Mouse (Mus musculus): ENCODE measurements around the gene Dtx1.
A peak's percentile ranks its signal among the peaks of the same experiment; 100 is the strongest.

Gene Dtx1

DNA sequence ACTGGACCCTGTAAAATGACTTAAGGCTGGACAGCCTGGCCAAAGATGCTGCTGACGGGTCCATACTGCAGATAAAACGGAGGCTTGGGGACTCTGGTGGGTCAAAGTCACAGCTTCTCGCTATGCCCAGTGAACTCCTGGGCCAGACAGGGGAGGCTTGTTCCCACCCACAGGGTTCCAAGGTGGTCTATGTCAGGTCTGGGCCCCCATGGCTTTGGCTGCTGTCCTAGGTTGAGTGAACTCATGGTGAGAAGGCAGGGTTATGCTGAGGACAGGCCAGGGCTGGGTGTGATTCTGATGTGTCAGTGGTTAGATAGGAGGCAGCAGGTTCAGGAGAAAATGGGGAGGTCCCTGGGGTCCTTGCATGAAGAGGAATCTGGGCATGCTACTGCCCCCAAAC is 8.1 kb downstream of the Dtx1 start:
- DNase-seq (ENCODE audit: low spot score): no peak

DNA sequence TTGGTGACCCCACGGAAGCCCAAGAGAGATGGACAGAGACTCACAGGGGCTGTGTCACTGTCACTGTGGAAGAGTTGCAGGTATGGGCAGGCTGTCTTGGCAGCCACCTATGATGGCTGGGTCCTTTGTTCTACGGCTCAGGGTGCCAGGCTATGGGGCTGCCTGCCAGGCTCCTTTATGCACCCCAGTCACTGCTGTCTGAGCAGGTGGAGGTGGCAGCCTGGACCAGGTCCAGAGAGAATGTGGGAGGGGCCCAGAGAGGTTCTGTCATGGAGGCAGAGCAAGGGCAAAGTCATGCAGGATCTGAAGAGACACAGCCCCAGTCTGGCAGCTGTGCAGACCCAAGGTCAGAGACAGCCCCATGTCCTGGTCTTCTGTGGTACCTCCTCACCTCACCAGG is 8.8 kb downstream of the Dtx1 start:
- no peak for DNase-seq (ENCODE audit: low spot score)

GRCm38 (mm10) chr5:120702421-120702820 is 9.3 kb downstream of the Dtx1 start:
- no peak for DNase-seq (ENCODE audit: low spot score)

- no peak for DNase-seq (ENCODE audit: low spot score)
Measured at GRCm38 (mm10) chr5:120700996-120701790, 10.5 kb downstream of the Dtx1 start.

DNA sequence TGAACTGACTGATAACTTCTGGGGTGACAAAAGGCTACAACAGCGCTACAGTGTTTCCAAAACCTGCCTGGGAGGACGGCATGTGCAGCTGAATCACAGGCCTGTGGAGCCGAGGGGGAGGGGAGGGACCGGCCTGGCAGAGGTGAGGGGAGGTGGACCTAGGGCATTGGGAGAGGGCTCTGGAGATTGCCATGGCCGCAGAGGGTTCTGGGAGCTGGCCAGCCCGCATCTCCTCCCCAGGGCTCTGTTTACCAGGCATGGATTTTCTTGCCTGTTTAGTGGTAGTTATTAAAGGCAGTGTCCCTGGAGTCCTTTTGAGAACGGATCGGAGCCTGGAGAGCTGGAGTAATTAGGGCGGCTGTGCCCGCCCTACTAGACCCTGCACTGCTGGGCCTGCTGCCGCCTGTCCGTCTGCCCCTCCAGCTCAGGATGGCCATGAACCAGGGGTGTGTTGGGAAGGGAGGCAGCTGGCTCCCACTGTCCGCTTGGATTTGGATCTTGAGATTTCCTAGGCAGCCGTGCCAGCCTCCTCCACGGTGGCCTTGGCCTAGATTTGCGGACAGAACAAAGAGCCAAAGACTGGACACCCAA is 12.8 kb downstream of the Dtx1 start:
- DNase-seq (ENCODE audit: low spot score): no peak

DNA sequence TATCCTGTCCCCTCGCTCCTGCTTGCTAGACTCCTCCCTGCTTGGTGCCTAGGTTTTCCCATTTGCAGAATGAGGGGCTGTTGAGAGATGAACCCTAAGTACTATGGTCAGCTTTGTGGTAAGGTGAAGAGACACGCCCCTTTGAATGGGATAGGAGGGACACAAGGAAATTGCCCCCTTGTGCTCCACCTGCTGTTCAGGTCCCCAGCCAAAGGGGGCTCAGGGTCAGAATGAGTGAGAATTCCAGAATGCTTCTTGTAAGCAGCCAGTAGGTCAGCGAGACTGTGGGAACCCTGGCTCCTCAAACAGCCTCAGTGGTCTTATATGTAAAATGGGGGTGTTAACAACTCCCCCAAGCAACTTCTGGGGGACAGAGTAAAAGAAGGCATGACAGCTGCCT is 13.5 kb downstream of the Dtx1 start:
- no peak for DNase-seq (ENCODE audit: low spot score)

- no peak for DNase-seq (ENCODE audit: low spot score)
Measured at GRCm38 (mm10) chr5:120696865-120697264, 14.9 kb downstream of the Dtx1 start.

GRCm38 (mm10) chr5:120696057-120696743 is 15.5 kb downstream of the Dtx1 start:
- no peak for DNase-seq (ENCODE audit: low spot score)

DNA sequence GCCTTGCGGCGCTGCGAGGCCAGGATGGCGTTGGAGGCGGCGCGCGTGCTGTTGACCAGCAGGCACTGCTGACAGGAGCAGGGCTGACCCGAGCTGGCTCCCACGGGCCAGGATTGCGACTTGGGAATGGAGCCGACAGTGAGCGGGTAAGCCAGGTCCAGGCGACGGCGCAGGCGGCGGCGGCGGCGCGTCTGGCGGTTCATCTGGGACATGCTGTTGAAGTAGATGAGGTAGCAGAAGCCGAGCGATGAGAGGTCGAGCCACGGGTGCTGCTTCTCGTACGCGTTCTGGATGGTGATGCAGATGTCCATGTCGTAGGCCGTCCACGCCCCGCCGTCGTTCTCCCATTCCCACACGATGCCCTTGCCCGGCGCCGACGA is 17.0 kb downstream of the Dtx1 start:
- DNase-seq (ENCODE audit: low spot score): no peak

DNA sequence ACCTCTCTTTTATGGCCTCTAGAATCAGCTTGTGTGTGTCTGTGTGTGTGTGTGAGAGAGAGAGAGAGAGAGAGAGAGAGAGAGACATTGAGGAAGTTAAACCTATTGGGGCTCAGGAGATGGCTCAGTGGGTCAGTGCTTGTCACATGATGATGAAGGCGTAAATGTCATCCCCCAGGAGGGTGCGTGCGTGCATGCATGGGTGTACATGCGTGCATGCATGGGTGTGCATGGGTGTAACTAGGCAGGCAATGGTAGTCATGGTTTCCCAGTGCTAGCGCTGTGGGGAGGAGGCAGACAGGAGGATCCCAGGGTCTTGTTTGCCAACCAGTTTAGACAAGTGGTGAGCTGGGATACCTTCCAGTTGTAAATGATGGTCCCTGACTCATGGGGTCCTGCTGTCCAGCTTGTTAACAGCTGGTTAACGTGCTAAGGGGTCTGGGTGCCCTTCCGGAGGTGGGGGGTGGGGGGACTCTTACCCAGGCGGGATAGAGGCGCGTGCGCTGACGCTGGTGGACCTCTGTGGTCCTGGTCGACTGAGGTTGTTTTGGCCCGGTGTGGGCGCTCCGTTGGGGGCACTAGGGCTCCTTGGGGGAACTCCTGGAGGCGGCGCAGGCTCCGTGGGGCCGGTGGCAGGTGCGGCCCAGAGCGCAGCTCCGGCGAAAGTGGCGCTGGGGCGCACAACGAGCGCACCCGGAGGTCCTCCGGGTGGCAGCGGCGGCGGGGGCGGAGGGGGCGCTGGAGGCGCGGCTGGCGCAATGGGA is 17.6 kb downstream of the Dtx1 start:
- DNase-seq (ENCODE audit: low spot score): no peak

GRCm38 (mm10) chr5:120692034-120692433 is 19.7 kb downstream of the Dtx1 start:
- no peak for DNase-seq (ENCODE audit: low spot score)

DNA sequence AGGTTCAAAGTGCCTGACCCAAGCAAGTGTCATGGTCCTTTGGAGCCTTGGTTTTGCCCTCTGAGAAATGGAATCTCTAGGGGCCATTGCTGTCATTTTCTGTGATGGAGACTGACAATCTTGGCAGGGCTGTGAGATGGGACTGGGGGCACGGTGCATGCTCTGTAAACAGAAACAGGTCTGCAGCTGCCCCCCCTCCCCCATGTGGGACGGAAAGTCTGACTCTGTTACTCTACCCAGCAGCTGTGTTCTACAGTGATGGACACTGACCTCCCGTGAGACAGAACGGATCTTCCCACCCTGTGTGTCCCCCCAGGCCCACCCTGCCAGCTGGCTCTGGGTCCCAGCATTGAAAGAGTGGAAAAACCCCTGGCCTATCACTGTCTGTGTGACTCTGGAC is 21.3 kb downstream of the Dtx1 start:
- DNase-seq (ENCODE audit: low spot score): no peak

- no peak for DNase-seq (ENCODE audit: low spot score)
Measured at GRCm38 (mm10) chr5:120688434-120688833, 23.3 kb downstream of the Dtx1 start.

DNA sequence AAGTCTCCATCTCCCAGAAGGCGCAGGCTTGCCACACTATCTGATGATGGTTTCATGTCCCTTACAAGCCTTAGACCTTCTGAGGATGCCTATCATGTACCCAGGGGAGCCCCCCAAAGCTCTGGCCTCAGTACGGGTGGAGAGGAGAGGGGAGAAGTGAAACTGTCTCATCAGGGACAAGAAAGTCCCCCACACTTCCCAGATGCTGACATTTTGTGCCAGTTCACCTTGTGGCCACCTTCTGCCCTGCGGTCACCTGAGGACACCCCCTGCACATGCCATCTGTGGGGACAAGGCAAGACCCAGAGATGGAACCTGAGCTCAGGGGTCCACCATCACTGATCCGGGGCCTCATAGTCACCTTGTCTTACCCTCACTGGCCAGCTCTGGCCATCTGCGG is 23.8 kb downstream of the Dtx1 start:
- DNase-seq (ENCODE audit: low spot score): no peak

GRCm38 (mm10) chr5:120687484-120687851 is 24.3 kb downstream of the Dtx1 start:
- DNase-seq (ENCODE audit: low spot score): no peak

GRCm38 (mm10) chr5:120686749-120687483 is 24.8 kb downstream of the Dtx1 start:
- DNase-seq (ENCODE audit: low spot score): no peak

DNA sequence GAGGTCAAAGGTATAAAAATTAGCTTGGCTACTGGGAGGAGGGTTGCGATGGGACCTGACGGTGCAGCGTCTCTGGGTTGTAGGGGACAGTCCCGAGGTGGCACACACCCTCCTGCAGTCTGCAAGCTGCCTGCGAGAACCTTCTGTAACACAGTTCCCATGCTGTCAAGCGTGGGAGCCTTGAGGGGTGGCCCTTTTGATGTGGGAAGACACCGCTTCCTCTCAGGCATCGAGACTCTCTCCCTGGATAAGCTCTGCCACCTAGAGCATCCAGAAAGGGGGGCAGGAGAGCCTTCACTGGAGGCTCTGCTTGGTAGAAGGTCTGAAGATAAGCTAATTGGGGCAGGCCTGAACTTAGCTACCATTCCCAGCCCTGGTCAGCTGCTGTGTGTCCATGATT is 26.0 kb downstream of the Dtx1 start:
- DNase-seq (ENCODE audit: low spot score): no peak

GRCm38 (mm10) chr5:120682982-120683771 is 28.6 kb downstream of the Dtx1 start:
- DNase-seq (ENCODE audit: low spot score): no peak

DNA sequence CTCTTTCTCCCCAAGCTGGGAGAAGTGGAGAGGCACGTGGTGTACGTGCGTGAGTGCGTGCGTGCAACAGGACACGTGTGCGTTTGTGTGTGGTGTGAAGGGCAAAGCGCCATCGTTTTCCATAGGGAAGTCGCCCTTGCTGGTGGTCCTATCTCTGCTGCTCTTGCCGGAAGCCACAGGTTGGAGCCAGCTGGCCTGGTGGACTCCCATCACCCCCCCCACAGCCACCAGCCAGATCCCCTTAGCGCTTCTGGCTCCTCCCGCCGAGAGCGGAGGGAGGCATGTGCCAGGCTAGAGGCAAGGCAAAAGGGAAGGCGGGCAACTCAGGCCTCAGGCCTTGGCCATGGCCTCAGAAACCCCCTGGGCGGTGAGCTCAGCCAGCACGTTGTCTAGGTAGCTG is 30.8 kb downstream of the Dtx1 start:
- no peak for DNase-seq (ENCODE audit: low spot score)

GRCm38 (mm10) chr5:120679676-120680555 is 31.8 kb downstream of the Dtx1 start:
- peak; percentile 83 for DNase-seq (ENCODE audit: low spot score)
